Mouse (Mus musculus) CD4-positive helper T cell, adult 2 months (primary cell): ENCODE measurements around the gene Rab5c.

Experiments
- DNase-seq: peaks from one replicate; pipeline ENCODE4 v3.0.0-alpha.2; 2012; ENCODE audit warnings: low read depth, missing footprints, low spot score

Rab5c gene

DNA sequence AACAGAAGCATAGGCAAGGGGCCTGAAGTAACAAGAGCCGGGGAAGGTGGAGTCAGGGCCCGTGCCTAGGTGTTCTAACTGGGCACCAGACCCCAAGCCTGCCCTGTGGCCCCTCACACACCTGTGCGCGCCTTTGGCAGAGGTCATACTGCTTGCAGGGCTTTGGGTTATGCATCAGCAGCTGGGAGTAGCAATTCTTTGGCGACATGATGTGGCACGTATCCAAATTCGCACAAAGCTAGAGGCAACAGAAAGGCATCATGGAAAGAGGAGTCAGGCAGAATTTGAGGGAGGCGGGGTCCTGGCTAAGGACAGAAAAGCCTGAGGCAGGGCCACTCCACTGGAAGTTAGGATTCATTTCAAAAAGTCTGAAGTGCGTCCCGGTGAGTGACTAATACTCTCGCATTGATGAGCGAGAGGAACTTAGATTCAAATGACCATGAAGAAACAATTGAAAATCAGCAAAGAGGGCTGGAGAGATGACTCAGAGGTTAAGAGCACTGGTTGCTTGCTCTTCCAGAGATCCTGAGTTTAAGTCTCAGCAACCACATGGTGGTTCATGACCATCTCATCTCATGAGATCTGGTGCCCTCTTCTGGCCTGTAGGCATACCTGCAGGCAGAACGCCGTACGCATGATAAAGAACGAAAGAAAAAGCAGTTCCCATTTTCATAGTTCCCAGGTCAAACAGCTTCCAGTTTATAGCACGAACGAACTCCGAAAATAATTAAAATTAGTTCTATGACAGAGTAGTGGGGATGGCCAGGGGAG, 35.7 kb downstream of the Rab5c start:
- peak; percentile 84 for DNase-seq

DNA sequence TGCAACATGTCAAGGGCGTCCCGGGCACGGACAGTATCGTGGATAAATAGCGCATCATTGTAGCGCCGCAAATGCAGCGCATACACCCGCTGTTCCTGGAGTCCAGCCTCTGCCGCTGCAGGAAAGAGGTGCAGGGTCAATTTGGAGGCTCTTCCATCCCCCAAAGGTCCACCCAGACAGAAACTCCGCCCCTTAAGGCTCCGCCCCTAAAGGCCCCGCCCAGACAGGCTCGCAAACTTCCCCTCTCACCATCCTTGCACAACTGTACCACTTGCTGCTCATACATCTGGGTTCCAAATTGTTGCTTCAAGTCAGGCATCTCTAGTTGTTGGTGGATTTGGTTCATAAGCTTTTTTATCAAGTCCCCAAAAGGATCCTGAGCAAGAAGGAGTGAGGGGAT, 36.7 kb downstream of the Rab5c start:
- DNase-seq = no peak

DNA sequence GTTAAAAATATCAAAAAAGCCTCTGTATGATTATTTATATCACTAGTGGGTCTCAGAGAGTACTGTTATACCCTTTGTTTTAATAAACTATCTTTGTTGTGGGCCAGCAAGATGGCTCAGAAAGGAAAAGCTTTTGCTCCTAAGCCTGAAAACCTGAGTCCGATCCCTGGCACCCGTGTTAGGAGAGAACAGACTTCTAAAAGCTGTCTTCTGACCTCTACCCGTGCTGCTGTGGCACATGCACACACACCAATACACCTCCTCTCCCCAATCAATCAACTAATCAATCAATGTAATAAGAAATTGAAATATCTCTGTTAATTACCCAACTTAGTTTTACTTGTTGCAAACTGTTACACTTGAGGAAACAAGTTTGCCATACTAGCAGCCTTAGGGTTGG, 37.3 kb downstream of the Rab5c start:
- DNase-seq = no peak

DNA sequence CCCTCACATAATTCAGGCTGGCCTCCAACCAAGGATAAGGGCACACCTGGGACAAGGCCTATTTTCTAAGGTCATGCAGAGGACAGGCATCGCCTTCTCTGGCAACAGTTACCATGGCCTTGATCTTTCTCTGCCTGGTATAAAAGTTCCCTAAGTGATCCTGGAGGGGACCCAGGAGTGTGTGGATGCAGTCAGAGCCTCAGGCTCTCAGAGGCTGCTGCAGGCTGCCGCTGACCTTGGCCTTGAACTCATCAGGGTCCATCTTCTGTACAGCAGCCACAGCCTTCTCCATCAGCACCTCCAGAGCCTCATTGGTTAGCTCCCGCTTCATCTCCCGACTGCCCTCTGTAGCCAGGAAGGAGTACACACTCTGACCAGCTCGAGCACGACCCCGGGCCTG, 40.1 kb downstream of the Rab5c start:
- DNase-seq = no peak

DNA sequence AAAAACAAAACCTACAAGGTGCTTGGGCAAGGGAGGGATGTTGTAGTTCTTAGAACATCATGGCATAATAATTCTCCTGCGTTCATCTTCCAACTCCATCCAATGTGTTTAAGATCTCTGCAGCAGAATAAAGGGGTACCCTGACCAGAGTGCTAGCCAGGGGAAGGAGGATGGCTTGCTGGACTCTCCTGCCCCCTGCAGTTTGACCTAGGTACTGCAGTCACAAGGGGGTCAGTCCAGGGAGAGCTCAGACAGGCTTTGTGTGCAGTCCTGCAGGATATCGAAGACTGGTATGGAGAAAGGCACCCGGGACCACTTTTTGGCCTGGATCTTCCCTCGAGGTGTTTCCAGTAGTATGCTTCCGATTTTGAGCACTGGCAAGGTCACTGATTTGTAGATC, 43.1 kb downstream of the Rab5c start:
- peak; percentile 57 for DNase-seq

DNA sequence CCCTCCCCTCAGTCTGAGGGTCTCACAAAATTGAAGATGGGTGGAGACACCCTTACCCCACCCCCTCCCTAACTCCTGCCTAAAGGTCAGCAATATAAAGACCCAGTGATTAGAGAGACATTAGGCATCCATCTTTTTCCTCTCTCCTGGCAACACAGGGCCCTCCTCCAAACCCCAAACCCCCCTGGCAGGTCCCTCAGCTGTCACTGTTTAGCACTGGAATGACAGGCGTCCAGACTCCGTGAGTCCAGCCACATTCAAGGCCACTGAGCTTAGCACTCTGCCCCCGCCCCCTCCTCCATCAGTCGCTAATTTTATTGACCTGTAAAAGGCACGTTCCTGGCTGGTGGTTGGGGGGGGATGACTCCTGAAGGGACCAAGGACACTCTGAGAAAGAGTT, 44.9 kb downstream of the Rab5c start:
- DNase-seq = no peak

DNA sequence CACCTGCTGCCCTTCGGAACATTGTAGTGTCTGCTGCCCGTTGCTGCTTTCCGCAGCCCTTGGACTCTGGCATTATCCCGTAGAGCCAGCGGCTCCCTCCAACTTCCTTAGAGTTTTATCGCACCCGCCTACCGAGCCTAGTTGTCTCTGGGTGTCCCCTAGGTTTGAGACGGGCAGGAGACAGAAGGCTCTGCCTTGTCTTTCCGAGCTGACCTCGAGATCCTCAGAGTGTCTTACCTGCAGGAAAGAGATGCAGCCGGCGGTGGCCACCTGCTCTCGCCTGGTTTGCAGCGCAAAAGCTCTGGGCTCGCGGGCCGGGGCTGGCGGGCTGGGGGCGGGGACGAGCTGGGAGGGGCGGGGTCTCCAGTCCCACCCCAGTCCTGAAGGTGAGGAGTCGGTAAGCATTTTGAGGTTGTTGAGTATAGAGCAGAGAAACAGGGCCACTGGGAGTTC, 45.8 kb downstream of the Rab5c start, which contains the start of gene Zfp385c:
Gene Zfp385c (minus strand): TSS at position 292 of the 453 bp plus-strand sequence.
- DNase-seq = peak; percentile 31

DNA sequence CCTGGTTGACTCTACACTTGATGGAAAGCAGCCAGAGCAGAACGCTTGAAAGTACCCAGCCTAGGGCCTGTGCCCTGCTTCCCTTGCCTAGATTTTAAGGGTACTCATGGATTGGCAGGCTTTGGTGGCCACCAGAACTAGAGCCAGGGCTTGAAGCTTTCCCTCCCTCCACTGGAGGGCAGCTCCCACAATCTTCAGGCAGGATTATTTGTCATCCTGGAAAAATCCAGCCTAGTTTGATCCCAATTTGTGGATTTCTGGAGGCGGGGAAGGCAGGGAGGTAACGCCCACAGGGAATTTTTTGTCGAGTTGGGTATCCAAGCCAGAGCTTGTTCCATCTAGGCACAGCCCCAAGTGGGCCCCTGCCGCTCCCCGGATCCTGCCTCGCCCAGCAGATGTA, 47.6 kb downstream of the Rab5c start:
- DNase-seq = no peak

DNA sequence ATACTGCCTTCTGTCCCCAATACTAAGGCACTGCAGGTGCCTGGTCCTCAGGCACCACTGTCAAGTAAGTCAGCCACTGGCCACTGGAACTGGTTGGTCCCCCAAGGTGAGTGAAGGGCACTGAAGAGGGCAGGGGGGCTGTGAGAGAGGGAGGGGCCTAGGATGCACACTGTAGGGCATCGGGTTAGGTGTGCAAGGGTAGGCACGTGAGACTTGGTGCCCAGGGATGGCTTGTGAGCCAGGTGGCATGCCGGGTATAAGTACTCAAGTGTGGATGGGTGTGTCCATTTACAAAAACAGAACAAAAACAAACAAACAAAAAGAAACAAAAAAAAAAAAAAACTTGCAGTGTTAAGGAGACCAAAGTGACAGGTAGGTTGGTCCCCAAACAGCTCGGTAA, 49.6 kb downstream of the Rab5c start:
- DNase-seq = no peak

DNA sequence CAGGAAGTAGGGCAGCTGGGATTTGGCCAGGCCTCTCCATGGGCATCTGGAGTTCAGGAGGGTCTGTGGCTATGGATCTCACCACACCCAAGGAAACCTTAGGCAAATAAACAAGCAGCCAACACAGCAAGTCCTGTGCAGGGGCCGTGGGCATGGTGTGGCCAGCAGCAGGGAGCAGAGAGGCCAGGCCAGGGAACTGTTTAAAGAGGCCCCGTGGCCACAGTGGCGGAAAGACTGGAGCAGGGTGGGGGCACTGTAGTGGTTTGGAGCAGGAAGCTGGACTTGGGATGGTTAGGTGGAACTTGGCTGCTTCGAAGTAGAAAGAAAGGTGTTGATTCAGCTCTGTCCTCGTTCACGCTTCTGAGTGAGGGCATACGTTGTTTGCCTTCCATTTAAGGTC, 50.8 kb downstream of the Rab5c start:
- DNase-seq = no peak

DNA sequence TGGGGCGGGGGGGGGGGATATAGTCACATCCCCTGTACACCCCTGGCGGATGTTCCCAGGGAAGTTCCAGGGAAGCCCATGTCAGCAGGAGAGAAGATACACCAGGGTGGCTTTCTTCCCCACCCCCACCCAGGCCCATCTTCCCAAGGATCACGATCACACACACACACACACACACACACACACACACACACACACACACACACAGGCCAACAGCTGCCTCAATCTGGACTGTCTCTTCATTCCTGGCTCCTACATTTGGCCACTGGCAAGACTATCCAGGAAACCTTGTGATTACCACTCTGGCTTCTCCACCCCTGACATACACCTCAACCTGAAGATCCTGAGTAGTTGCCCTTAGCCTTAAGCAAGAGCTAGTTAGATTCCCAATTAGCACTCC, 52.6 kb downstream of the Rab5c start:
- DNase-seq = no peak

DNA sequence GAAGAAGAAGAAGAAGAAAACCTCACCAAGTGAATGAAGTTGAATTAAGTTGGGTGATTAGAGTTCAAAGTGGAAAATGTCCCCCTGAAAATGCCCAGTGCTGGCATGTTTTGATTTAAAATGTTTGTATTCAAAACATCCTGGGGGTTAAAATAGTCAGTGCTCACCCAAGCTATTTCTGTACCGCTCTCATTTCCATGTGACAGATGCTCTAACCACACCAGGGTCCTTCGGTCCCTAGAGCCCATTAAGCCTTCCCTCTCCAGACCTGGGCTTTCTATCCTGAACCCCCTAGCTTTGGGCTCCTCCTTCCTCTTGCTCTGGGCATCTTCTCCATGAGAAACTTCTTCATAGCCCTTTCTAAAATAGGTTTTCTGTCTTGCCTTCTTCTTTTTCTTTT, 53.9 kb downstream of the Rab5c start:
- no peak for DNase-seq

DNA sequence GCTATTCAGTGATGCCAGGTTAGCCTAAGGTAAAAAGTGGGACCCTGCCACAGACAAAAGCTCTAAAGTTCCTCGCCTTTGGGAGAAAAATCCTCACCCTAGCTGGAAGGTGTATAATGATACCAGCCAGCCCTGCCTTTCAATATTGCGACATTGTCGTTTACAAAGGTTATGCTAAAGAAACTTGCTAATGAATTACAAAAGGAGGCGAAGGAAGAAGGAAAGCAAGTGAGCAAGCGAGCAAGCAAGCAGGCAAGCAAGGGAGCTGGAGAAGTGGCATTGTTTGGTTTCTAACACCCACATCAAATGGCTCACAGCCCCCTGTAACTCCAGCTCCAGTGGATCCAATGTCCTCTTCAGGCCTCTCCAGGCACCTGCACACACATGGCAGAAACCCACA, 55.5 kb downstream of the Rab5c start:
- DNase-seq = no peak

DNA sequence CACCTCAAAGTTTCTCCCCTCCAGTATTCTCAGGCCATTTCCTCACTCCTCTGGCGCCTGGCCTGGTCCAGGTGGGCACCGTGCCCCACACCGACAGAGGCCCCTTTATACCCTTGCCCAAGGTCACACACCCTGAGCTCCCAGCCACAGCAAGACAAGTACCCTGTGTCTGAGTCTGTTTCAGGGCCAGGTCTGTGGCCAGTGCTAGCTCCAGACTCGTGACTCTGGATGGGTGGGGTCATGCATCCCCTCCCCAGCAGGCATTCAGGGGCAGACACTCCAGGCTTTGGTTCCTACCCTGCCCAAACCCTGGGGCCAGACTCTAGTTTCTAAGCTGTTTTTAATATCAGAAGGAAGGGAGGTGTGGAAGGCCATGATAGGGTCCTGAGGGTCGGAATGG, 56.2 kb downstream of the Rab5c start:
- no peak for DNase-seq

DNA sequence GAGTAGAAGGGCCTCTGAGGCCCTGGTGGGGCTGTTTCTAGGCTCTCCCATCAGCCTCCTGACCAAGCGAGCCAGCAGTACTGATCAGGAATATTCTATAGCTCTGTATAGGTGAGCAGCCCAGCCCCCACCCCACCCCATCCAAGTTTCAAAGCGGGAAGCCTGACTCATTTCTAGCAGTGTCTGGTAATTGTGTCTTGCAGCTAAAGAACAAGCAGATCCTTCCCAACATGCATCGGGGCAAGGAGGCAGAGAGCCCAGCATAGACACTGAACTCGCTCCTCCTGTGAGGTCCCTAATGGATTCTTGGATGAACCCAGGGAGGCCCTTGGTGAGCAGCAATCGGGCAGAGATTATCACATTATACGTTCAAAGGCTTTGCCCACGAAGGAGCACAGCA, 60.2 kb downstream of the Rab5c start:
- DNase-seq = no peak

DNA sequence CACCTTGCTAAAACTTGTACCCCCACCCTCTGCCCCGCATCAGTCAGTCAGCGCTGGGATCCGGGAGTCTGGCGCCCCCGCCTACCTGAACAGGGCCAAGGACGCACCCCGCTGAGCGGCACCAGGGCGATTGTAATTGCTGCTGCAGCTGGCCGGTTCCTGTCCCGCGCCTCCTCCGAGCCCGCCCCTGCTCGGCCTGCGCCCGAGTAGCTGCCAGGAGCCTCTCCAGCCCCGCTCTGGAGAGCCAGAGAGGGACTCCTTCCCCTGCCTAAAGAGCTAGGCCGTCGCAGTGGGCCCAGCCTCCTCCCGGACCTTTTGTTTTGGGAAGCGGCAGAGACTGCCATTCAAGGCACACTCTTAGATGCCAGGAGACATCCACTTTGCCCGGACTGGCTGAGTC, 64.8 kb downstream of the Rab5c start:
- no peak for DNase-seq

DNA sequence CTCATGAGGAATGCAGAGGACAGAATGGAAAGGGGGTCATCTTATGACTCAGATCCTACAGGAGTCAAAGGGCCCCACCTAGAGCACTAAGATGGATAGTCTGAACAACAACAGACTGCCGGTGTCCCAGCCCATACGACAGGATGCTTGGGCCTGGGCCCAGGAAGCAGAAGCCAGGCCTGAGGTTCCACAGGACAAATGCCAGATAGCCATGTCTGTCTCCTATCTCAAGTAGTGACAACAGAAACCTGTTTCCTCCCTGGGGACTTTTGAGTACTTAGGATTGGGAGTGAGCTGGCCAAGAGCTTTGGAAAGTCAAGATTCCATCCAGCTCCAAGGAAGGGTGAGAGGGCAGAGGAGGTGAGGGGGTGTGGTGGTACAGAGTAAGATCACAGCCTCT, 66.1 kb downstream of the Rab5c start:
- DNase-seq = no peak

DNA sequence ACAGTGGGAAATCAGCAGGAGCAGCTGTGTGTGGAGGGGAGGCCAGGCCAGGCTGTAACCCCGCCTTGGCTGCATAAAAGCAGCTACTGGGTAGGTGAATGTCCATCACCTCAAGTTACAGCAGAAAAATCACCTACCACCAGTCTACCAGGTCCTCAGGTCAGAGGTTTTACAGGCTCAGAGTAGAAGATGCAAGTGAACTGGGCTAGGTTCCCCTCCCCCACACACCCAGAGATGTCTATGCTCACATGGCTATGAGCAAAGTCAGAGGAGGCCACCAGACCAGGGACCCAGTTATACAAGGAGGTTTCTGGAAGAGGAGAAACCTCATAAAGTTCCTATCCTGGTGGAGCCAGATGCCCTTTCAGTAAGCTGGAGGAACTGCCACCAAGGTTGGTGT, 67.0 kb downstream of the Rab5c start:
- DNase-seq = no peak
